Mouse (Mus musculus) adrenal gland, adult 8-10 months (tissue): ENCODE measurements around the gene Gm20662. TPM values are rescaled to one million over a fixed set of nuclear protein-coding genes. Genes with fewer than 3 reads are reported as not detected.

Source experiments
- DNase-seq: peaks from one replicate; pipeline ENCODE4 v3.0.0; 2022
- total RNA-seq, 4 experiments: library from RNA; stranded (reverse); gene quantifications; 2 replicates each; pipeline ENCODE4 v1.2.4; 2022

The Gm20662 gene
- total RNA-seq: 1 to 10 TPM in 3 of 4 experiments, not detected in 1; 3.8 to 7.4 (median 4.0) TPM

DNA sequence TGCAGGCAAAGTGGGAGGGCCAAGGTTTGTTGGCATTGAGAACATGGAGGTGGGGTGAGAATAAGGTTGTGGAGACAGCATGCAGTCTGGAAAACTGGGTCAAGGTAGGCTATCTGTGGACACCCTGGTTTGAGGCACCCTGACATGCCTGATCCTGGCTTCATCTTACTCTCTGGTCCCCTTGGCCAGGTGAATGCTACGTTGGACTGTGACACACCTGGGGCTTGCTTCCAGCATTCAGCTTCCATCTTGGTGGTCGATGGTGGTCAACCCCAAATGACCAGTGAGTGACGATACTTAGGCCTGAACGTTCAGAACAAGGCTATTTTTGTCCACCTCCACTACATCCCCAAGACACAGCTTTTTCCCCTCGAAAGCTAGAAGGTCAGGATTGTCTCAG lies at the start of gene Gm20662:
TSS of gene Gm20662 (plus strand) at position 301 of the 400 bp plus-strand sequence.
- DNase-seq: no peak

DNA sequence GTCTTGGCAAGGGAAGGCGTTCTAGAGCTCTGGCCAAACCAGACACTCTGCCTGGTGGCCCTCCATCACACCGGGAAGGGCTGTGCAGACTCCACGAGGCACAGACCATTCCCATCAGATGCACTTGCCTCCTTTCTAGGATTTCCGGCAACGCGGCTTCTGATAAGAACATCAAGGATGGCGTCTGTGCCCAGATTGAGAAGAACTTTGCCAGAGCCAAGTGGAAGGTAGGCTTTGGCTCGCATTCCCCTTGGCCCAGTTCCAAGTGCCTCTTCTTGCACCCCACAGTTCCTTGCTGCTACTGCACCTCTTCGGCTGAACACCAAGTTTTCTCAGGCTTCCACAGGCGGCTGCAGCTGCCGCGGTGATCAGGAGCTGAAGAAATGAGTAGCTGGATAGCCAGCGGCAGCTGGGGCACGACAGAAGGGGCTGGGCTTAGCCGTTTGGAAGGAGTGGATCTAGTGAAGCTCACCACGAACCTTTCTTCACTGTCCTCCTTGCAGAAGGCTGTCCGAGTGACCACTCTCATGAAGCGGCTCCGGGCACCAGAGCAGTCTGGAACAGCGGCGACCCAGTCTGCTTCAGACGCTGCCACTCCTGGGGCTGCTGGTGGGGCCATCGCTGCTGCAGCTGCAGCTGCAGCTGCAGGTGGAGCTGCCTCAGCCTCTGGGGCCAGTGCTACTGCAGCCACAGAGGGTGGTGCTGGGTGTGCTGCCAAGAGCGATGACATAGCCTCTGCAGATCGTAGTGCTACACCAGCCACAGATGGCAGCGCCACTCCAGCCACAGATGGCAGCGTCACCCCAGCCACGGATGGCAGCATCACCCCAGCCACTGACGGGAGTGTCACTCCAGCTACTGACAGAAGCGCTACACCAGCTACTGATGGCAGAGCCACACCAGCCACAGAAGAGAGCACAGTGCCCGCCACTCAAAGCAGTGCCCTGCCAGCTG lies 48.6 kb upstream of the Gm20662 start:
- DNase-seq: no peak

DNA sequence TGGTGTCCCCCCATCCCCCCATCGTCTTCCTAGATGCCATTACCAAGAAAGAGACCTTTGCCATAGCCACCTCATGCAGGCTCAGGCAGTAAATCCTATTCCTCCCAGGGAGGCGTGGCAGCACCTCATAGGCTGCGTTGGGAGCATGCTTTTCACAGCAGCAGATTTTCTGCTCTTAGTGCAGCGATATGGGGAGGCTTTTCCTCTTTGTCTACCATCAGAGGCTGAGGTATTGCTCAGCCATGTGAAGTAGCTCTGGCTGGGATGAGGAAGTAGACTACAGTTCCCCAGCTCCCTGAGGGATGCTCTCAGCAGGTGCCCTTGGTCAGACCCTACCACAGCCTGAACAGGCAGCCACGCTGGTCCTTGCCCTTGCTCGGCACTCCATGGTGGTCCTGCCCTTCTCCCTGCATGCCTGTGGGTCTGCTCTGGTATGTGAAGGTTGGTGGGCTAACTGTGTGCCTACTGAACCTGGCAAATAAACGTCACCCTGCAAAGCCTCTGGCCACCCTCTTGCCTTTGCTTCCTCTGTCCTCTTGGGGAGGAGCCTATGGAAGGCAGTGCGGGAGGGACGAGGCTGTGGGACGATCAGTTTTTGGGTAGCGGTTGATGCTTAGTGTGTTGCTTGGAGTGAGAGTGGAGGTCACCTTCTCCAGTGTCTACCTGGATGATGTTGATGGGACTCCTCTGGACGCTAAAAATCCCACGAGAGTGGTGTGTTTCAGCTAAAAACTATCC lies 46.8 kb upstream of the Gm20662 start:
- DNase-seq: no peak

DNA sequence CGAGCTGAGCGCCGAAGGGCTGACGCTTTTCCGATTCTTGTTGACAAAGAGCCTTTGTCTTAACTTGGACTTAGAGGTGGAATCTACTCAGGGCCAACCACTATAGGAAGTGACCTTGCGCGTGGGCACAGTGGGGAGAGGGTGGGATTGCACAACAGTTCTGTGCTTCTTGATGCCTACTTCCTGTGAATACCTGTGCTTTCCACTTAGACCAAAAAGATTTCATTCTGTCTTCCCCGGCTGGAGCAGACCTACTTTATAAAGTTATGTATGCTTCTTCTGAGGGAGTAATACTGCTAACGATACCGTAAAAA lies 46.3 kb upstream of the Gm20662 start, which contains the start of gene Traip:
TSS of gene Traip (plus strand) at position 215 of the 314 bp plus-strand sequence.
- DNase-seq: no peak

DNA sequence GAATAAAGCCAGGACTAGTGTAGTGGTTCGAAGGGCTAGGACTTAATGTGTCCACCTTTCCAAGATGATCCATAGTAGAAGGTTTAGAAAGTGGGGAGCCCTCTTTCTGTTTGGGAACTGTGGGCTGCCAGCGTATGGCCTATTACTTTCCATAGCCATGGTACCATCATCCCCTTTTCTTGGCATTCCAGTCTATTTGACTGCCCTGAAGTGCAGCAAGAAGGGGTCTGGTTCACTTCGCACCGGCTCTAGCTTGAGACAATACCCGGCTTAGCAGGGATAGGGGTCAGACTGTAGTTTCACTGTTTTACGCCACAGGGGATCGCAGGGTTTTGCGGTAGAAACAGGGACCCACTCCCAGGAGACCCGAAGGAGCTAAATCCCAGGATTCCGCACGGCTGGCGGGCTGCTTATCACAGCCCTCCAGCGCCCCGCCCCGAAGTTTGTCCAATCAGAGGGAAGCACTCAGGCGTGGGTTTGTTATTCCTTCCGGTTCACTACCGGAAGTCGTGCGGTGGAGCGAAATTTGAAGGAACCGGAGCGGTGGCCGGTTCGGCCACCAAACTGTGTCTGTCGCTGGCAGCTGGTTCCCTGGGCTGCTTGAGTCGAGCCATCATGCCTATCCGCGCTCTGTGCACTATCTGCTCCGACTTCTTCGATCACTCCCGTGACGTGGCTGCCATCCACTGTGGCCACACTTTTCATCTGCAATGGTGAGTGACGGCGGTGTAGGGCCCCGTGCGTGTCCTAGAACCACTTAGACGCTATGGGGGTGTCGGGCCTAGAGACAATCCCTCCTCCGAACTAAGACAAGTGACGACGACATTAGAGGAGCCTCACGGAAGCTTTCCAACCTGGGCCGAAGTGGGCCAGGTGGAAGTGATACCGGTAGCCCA lies 45.4 kb upstream of the Gm20662 start:
- peak; percentile 86 for DNase-seq

DNA sequence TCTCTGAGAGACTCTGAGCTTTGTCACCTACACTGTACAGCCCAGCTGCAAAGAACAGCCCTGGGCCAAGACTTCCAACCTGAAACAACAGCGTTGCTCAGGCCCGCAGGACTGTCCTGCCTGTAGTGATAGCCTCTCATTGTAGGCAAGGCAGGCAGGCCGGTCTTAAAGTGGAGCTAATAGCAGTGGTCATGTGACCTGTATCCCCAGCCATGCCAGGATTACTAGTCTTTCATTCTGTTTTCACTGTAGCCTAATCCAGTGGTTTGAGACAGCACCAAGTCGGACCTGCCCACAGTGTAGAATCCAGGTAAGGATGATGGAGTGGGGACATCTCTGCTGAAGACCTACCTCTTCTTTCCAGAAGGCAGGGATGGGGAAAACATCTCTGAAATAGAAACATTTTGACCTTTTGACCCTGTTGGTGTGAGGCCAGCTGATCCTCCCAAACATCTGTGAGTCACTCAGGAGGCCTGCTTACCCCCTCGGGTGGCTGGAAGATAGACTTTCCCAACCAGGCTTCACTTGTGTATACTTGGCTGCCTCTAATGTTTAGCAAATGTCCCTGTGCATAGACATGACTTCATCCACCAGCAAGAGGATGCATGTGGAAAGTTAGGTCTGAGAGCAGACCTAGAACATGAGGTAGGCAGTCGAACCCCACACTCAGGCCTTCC lies 40.4 kb upstream of the Gm20662 start:
- no peak for DNase-seq

DNA sequence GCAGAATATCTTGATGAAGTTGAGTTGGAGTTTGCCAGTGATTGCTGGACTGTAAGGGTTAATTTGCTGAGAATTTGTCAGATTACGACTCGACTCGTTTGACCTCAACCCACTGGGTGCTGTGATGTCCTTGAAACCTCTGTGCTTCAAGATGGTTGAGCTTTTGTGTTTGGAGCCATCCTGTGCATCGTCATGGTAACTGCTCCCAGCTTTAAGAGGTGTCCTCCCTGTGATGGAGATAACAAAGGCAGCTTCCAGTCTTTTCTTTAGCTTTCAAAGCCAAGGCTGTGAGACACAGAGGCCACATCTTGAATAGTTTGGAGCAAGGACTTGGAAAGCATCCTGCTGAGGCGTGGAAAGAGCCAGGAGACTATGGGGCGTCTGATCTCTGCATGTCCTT lies 39.0 kb upstream of the Gm20662 start:
- no peak for DNase-seq

DNA sequence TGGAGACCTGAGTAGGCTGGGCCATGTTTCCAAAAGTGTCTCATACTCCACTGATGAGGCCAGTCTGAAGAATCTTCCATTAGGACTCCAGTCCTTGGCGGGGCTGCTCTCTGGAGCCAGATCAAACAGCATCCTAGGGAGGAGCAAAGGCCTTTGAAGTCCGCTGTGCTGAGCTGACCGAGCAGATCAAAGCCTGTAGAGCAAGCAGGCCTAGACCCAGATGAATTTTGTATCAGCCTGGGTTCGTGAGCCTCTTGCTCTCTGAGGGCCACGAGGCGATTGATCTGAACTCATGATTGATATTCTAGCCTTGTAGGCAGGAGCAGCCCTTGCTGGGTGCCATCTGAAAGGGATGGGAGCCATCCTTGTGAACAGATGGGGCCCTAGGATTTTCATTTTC lies 36.3 kb upstream of the Gm20662 start:
- peak; percentile 66 for DNase-seq

DNA sequence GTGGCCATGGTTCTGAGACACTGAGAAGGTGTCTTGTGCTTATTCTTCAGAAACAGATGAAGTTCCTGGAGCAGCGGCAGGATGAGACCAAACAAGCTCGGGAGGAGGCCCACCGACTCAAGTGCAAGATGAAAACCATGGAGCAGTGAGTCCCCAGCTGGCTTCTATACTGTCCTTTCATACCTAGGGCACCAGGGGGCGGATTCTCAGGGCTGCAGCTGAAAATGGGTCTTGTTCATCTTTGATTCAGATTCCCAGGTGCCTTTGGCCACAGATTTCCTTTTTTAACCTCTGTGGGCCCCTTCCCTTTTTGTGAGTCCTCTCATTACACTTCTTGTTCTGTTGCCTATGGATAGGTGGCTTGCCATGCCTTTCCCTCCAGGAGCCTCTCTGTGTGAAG lies 35.2 kb upstream of the Gm20662 start:
- no peak for DNase-seq

DNA sequence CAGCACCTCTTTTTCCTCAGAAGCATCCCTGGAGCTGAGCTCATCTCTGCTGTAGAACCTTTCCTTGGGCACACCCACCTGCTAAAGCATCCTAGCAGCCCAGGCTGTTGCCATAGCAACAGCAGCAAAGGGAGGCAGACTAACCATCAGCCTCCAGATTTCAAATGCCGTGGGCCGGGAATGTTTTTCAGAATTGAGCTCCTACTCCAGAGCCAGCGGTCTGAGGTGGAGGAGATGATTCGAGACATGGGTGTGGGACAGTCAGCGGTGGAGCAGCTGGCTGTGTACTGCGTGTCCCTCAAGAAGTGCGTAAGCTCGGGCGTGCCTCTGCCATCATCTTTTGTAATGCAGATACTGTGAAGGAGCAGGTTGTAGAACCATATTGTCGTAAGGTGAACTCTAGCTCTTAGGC lies 34.8 kb upstream of the Gm20662 start:
- no peak for DNase-seq

DNA sequence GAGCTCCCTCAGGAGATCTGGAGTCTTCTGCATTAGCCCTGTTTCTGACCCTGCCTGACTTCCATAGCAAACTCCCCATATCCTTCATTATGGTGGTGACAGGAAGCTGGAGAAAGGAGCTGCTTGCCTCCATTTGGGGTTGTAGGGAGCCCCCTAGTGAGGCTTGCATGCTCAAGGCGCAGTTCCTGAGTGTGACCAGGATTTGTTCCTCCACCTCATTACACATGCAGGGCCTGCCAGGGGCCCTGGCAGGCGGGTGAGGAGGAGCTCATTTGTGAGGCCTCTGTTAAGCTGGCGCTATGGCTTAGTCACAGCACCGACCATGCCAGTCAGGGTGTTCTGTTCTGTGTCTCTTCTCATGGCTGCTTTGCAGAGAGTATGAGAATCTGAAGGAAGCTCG lies 34.3 kb upstream of the Gm20662 start:
- DNase-seq: no peak

DNA sequence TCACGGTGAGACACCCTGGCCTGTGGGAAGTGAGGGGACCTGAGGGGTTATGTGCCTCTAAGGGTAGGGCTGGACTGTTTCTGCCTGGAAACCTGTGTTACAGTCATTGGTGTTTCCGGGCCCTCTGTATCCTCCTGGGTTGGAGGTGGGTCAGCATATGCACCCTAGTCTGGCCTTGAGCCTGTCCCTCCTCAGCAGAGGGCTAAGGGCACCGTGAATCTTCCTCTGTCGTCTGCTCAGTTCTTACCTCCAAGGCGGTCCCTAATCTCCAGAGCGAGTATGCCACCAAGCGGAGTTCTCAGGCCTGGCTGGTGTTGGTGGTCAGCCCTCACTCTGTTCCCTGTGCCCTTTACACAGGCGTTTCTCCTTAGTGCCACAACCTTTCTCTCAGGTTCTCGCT lies 33.2 kb upstream of the Gm20662 start:
- no peak for DNase-seq

DNA sequence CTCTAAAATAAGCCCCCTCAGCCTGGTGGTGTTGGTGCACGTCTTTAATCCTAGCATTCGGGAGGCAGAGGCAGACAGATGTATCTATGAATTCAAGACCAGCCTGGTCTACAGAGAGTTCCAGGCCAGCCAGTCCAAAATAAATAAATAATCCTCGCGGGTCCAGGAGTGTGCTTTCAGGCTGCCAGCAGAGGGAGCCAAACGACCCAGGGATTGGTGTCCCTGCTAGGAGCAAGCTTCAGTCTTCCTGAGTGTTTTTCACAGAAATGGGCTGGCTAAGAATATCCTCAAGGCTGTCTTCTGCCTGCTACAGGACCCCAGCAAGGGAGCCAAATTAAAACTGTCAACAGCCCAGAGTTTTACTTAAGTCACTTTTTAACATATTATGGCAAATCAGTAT lies 32.4 kb upstream of the Gm20662 start:
- DNase-seq: peak; percentile 48

DNA sequence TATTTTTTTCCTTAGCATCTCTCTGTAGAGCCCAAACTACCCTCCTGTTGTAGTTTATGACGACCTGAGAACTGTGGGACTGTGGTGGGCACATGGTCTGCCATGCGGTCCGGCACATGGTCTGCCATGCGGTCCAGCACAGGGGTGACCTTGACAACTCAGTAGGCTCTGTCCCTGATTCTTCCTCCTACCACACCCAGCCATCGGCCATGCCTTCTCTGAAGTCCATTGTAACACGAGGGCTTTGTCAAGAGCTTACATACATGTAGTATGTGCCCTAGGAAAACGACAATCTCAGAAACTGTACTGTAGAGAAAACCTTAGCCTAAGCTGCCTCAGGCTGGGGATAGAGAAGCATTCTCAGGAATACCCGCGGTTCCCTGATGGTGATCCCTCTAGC lies 31.5 kb upstream of the Gm20662 start:
- DNase-seq: no peak

DNA sequence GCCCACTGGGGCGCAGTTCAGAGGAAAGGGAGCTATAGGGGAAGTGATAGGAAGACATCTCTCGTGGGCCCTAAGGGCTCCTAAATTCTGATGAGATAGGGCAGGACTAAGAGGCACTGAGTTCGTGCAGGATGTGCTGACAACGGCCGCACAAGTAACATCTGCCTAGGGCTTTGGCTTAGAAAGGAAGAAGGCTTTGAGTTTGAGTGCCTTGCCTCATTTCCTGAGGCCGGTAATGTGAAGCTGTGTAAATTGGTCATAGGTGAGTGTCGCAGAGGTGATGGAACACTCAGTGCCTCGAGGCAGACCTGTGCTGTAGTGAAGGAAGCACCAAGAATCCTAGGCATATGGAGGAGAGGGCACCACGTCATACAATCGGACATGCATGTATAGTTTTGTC lies 29.5 kb upstream of the Gm20662 start:
- DNase-seq: no peak

DNA sequence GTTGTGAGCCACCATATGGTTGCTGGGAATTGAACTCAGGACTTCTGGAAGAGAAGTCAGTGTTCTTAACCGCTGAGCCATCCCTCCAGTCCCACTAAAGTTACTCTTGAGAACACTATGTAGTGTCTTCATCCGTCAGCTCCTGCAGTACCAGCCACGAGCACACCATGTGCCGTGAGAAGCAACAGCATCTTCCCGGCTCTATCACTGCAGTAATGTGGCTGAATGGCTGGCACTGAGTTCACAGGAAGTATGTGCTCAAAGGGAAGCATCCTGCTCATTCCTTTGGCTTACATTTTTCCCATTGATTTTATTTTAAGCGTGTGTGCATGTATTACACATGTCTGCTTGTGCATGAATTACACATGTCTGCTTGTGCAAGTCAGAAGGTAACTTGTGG lies 28.7 kb upstream of the Gm20662 start:
- no peak for DNase-seq

DNA sequence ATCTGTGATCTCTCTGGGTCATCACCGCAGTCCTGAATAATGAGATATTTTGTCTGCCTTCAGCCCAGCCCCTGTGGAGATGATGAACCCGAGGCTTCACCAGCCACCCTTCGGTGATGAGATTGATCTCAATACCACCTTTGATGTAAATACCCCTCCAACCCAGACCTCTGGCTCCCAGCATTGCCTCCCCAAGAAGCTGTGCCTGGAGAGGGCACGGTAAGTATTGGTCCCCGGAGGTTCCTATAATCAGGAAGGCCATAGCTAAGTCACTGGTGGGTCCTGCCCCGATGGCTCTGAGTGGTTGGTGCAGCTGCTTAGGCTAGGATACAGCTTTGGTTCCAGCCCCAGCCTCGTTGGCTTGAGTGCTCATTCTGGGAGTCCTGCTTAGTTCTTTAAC lies 27.6 kb upstream of the Gm20662 start:
- no peak for DNase-seq

DNA sequence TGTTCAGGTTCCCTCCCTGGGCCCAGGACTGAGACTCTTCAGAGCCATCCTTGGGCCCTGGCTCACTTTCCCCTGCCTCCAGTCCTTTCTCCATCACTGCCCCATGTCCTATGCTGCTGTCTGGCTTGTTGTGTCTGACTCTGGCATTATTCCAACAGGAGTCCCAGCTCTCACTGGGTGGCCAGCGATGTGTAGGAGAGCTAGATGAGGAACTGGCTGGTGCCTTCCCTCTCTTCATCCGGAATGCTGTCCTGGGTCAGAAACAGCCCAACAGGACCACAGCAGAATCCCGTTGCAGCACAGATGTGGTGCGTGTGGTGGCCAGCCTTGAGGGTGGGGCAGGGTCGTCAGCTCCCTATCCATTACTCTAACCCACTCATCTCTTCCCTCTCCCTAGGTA lies 25.8 kb upstream of the Gm20662 start:
- no peak for DNase-seq

DNA sequence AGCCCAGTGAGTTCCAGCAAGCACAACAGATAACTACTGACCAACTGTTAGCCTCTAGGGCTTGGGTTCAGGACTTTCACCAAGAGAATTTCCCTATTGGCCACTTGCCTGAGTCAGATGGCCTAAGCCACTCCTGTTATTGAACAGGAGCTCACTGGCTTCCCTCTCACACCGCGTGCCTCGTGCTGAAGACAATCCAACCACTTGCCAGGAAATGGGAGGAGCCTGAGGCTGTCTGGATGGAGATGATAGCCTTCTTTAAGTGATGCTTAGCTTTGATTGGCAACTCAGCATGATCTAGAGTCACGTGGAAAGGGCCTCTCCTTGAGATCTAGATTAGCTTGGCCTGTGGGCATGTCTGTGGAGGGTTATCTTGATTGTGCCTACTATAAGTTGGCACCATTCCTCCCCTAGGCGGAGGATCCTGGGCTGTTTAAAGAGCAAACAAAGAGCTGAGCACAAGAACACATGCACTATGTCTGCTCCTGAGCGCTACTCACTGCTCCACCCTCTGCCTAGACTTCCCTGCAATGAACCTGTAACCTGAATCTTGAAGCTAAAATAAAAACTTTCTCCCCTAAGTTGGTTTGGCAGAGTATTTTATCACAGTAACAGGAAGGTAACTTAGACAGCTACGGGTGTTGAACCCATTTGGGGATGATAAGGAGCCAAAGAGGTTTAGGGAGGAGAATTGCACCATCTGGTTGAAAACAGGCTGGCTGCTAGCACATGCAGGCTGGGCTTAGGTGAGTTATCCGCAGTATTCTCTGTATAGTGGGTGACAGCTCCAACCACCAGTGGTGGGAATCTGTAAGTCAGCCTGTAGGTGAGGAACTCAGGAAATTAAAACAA lies 24.2 kb upstream of the Gm20662 start:
- DNase-seq: no peak

DNA sequence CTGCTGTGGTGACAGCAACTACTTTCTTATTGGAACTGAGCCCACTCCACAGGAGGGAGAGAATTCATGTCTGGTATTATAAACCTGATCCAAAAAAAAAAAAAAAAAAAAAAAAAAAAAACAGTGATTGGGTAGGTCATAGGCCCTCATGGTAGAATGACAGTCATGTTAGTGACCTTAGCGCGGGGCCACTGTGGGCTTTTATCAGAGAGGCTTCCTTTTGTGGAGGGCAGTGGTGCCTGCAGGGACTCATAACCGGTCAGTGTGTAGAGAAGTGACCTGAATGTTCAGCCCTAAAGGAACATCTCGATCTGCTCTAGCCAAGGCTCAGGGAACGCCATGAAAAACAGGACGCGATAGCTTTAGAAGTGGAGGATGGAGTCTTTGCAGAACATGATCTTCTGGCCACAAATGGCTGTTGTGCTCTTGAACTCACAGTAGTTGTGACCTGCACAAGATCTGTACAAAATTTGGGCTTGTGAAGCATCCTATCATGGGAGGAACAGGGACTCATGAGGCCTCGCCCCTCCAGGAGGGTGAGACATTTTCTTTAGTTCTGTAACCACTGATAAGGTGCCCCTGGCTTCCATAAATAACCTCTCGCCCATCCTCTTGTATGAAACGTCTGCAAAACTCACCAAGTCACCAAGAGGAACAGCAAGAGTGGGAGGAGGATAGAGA lies 21.5 kb upstream of the Gm20662 start:
- no peak for DNase-seq
